Mouse (Mus musculus): Measurements from ENCODE around the gene Rassf4.

- TF ChIP-seq CTCF (IDR thresholded peaks at IDR 0.05; ENCODE audit: borderline replicate concordance, control insufficient read depth, extremely low read depth, insufficient read depth, low read length, poor library complexity) (no peak), POLR2A (IDR thresholded peaks at IDR 0.05; ENCODE audit: control insufficient read depth, extremely low read depth, insufficient read depth, low read length, poor library complexity) (no peak)
These were observed 19.9 kb upstream of the Rassf4 start for GRCm38 (mm10) chr6:116693639-116694038.
